In genomic region chr11:21141242-21141641, GRCm38 (mm10) we compare ENCODE assay signal across 14 mouse cellular contexts.
"Had no signal": no experiment of that assay in that cellular context is flagged by ENCODE, and none has a peak within 500 bp of the region (broad histone marks: within the 10 kb centered on the region; RNA-seq: fewer than 3 reads in every experiment).

No protein-coding gene starts in this region.

- ATAC-seq: midbrain, embryonic 13.5 days; midbrain, embryonic 15.5 days had no signal

- DNase-seq: lung, adult 18-20 months; lung, embryonic 14.5 days; lung, postnatal 10 days; lung, postnatal 4 days; retina, postnatal 1 day; right cerebral cortex, adult 18-20 months; right cerebral cortex, postnatal 25 days; right cerebral cortex, postnatal 4 days; spleen, adult 18-20 months; thymus, adult 18-20 months; thymus, postnatal 14 days; thymus, postnatal 4 days had no signal
